Mouse (Mus musculus): Measurements from ENCODE around the gene Scn5a.

Scn5a gene

GRCm38 (mm10) chr9:119578636-119579438, at the start of gene Scn5a:
TSS of gene Scn5a (minus strand) at chr9:119579016.
- in situ Hi-C loops (cut with MboI, MseI): no loop called here

- in situ Hi-C loops (cut with MboI, MseI): no loop called here
Measured at GRCm38 (mm10) chr9:119627227-119627626, 48.4 kb upstream of the Scn5a start.

DNA sequence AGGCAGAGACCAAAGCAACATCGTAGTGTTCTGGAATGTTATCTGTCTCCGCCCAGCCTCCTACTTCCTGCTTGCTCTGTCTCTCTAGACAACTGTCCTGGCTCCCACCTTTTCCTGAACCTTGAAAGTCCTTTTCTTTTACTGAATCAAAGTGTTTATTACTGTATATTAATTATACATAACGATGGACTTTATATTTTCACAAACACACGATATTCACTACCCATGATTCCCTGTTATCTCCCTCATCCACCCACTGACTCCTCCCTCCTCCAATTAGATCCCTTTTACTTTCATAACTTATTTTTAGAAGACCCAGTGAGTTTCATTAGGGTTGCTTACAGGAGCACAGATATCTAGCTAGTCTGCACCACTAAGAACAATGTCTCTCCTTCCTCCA, 45.3 kb upstream of the Scn5a start:
- in situ Hi-C loops (cut with MboI, MseI): no loop called here

GRCm38 (mm10) chr9:119614798-119615197, 36.0 kb upstream of the Scn5a start:
- in situ Hi-C loops (cut with MboI, MseI): no loop called here

DNA sequence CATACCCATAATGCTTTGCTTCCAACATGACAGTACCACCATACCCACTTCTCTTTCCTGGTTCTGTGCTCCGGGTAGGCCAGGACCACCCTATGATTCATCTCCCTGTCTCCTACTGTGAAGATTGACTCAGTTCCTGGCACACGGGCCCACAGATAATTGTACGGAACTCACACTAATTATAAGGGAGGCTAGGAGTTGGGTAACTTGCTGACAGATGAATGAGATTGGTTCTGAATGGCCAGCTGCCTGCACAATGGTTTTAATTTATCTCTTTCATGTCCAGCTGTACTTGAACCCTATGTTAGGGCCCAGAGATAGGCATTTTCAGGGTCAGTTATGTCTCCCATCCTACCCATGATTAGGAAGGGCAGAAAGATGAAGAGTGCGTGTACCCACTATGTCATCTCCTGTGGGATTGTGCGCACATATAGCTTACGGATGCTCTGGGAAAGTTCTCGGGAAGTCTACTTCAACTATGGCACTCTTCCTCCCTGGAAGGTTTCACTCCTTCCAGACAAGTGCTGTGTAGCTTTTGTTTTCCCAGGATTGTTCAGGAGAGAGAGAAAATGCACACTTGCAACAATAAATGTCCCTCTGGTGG, 31.8 kb upstream of the Scn5a start:
- in situ Hi-C loops (cut with MboI, MseI): no loop called here

DNA sequence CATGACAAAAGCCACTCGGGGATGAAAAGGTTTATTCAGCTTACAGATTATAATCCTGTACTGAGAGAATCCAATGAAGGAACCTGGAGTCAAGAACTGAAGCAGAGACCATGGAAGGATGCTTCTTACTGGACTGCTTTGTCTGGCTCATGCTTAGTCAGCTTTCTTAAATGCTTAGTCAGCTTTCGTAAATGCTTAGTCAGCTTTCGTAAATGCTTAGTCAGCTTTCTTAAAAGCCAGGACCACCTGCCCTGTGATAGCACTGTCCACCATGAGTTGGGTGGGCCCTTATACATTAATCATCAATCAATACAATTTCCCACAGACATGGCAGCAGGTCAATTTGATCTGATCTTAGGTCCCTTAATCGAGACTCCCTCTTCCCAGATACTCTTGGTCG, 28.1 kb upstream of the Scn5a start:
- in situ Hi-C loops (cut with MboI, MseI): no loop called here

GRCm38 (mm10) chr9:119604607-119605006, 25.8 kb upstream of the Scn5a start:
- in situ Hi-C loops (cut with MboI, MseI): no loop called here

DNA sequence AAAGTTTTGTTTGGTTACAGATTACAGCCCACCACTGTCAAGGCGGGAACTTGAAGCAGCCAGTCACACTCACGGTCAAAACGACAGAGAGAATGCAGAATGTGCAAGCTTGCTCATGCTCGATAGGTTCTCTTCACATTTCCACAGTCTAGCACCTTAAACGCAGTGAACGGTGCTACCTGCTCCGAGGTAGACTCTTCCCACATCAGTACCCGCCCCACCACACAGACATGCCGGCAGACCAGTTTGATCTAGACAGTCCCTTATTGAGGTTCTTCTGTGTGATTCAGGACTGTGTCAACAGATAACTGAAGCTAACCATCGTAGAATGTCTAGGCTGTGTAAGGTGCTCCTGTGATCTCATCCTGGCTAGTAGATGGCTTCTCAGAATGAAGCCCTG, 19.7 kb upstream of the Scn5a start:
- in situ Hi-C loops (cut with MboI, MseI): no loop called here

GRCm38 (mm10) chr9:119597332-119597731, 18.5 kb upstream of the Scn5a start:
- in situ Hi-C loops (cut with MboI, MseI): no loop called here

GRCm38 (mm10) chr9:119589592-119589991, 10.8 kb upstream of the Scn5a start:
- in situ Hi-C loops (cut with MboI, MseI): no loop called here

GRCm38 (mm10) chr9:119588763-119589449, 10.1 kb upstream of the Scn5a start:
- in situ Hi-C loops (cut with MboI, MseI): no loop called here

- in situ Hi-C loops (cut with MboI, MseI): no loop called here
Measured at GRCm38 (mm10) chr9:119580668-119581067, 1.9 kb upstream of the Scn5a start.

DNA sequence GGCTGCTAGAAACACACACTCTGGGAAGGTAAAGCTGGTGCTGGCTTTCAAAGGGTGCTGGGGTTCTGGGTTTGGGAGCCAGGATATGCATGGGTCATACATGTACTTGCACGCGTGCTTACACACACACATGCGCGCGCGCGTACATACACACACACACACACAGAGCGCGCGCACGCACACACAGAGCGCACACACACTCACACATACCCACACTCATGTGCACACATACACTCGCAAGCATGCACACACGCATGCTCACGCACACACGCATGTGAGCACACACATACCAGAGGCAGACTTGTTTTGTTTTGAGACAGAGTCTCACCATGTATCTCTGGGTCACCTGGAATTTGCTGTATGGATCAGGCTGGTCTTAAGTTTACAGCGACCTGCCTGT, 1.4 kb upstream of the Scn5a start:
- in situ Hi-C loops (cut with MboI, MseI): no loop called here

GRCm38 (mm10) chr9:119578311-119578635, 543 bp downstream of the Scn5a start:
- in situ Hi-C loops (cut with MboI, MseI): no loop called here

DNA sequence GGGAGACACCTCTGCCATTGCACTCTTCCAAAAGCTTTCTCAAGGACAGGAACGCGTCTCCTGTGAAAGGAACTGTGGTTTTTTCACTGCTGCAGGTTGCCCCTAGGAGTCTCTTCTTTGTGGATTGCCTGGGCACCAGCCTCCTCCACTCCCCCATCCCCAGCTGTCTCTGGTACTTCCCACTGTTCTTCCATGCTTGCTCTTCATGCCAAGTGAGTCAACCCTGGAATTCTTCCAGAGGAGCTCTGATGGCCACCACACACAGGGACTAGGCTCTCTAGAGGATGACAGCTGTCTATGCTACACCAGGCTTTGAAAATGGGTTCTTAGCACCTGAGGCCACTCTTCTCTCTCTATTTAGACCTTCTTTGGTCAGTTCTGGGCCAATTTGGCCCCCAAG, 1.8 kb downstream of the Scn5a start:
- in situ Hi-C loops (cut with MboI, MseI): no loop called here

DNA sequence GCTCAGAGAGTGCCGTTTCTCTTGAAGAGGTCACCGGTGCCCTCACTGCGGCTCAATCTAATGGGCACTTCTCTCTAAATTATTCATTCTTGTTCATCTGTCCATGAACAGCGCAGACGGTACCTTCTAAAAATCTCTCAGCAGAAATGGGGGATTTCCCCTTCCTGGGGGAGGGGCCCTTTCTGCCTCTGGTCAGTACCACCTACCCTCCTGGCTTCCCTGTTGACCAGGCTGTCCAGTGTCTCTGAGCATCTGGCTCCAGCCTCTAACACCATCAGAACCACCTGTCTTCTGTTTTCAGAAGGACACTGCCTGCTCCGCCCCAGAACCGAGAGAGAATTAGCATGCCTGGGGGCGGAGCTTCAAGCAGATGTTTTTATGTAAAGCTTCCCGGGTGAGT, 3.1 kb downstream of the Scn5a start:
- in situ Hi-C loops (cut with MboI, MseI): no loop called here

GRCm38 (mm10) chr9:119574366-119574765, 4.5 kb downstream of the Scn5a start:
- in situ Hi-C loops (cut with MboI, MseI): no loop called here

GRCm38 (mm10) chr9:119573009-119573408, 5.8 kb downstream of the Scn5a start:
- in situ Hi-C loops (cut with MboI, MseI): no loop called here

DNA sequence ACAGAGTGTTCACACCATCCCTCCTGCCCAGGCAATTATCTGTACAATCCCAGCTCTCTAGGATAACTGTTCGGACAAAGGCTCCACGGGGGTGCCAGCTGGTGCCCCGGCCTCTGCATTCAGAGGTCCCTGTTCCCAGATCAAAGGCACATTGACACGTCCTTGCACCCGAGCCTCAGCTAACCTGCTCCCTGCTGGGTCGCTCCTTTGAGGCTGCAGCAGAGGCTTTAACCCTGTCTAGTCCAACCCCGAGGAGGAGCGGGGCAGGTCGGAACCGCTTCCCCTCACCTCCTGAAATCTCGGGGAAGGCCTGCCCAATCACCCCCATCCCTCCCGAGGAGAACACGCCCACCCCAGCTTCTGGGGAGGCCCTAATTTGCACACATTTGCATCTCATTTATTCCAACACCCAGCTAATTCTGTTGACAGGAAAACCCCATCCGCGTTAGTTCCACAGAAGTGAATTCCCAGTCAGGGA, 7.4 kb downstream of the Scn5a start:
- in situ Hi-C loops (cut with MboI, MseI): no loop called here

- in situ Hi-C loops (cut with MboI, MseI): no loop called here
Measured at GRCm38 (mm10) chr9:119570652-119571051, 8.2 kb downstream of the Scn5a start.

- in situ Hi-C loops (cut with MboI, MseI): no loop called here
Measured at GRCm38 (mm10) chr9:119568732-119569131, 10.1 kb downstream of the Scn5a start.

DNA sequence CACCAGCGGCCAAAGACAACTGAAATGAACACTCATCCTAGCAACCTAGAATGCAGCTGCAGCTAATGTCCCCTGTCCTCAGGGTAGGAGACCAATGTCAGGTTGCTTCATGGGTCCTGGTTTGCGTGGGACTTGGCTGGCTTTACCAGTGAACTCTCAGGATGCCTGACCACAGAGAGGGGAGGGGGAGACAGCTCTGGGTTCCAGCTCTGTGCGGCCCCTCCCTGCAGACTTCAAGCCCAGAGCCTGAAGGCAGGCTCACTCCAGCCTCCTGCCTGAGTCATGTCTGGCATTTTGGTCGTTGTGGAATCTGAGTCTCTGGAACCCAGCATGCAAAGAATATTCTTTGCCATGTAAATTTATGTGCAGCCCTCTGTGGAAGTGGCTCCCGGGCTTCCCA, 11.0 kb downstream of the Scn5a start:
- in situ Hi-C loops (cut with MboI, MseI): no loop called here

DNA sequence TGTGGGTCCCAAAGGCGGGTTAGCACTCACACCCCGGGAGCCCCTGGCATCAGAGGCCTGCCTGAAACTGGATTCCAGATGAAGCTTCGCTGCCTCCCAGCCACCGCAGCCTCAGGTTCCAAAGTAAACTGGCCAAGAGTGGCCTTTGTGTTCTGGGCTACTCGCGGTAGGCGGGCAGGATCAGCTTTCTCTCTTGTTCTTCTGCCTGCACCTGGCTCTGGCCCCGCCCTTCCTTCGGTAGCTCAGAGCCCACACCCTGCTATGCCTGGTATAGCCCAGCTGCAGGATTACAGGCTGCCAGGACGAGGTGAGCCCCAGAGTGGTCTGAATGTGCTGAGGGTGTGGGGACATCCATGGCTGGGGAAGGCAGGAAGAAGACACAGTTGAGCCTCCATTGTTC, 12.6 kb downstream of the Scn5a start:
- in situ Hi-C loops (cut with MboI, MseI): no loop called here
